Mouse (Mus musculus) central nervous system, embryonic 18 days (tissue): ENCODE measurements around the gene Rerg. TPM values are rescaled to one million over a fixed set of nuclear protein-coding genes. Genes with fewer than 3 reads are reported as not detected.

Experiments used
- polyA plus RNA-seq: library from polyadenylated mRNA; depleted of rRNA; stranded (reverse); fragments of >200 nt; gene quantifications from 2 replicates; pipeline ENCODE4 v1.2.3, GENCODE M21; 2012; rRNA removed

The Rerg gene
- polyA plus RNA-seq, result 7.5 and 8.5 TPM in 2 replicates

GRCm38 (mm10) chr6:137170226-137170625 lies at the start of gene Rerg:
Rerg (minus strand) TSS chr6:137170497.

Other genes starting within 250 kb of the Rerg start
- 0.35 and 0.53 TPM in 2 replicates for gene Erp27, start 248.3 kb downstream of the Rerg start, polyA plus RNA-seq
- 0.25 and 1.2 TPM in 2 replicates for gene Pde6h, start 246.7 kb downstream of the Rerg start, polyA plus RNA-seq
- 22.5 and 30.8 TPM in 2 replicates for gene Arhgdib, start 228.6 kb downstream of the Rerg start, polyA plus RNA-seq
- 61.0 and 71.5 TPM in 2 replicates for gene Ptpro, start 81.8 kb upstream of the Rerg start, polyA plus RNA-seq